Mouse (Mus musculus) lung, embryonic 16.5 days (tissue): ENCODE results near the gene Tcf7l1. TPM values are rescaled to one million over a fixed set of nuclear protein-coding genes. Genes with fewer than 3 reads are reported as not detected.

ENCODE experiments used
- ATAC-seq: fragments of 200-750 bp; cut with Nextera tagmentation; 2 replicates; pipeline ENCODE4 v1.8.0; 2017; ENCODE audit warnings: low read depth, mild to moderate bottlenecking, moderate library complexity
- H3K27ac ChIP-seq: fragments of 300-500 bp; sonication (generic); 2 replicates; pipeline ENCODE4 v1.5.1; 2014; ENCODE audit warnings: mild to moderate bottlenecking, control low read depth, low read length
- H3K27me3 ChIP-seq: fragments of 300-500 bp; sonication (generic); 2 replicates; pipeline ENCODE4 v1.6.1; 2014; ENCODE audit warnings: low read depth, low read length, mixed read lengths; ENCODE audit not compliant: control insufficient read depth, insufficient read depth
- H3K36me3 ChIP-seq: fragments of 300-500 bp; sonication (generic); 2 replicates; pipeline ENCODE4 v1.6.1; 2014; ENCODE audit warnings: low read length; ENCODE audit not compliant: control insufficient read depth, insufficient read depth
- H3K4me1 ChIP-seq: fragments of 300-500 bp; sonication (generic); replicated peaks from 2 replicates; pipeline ENCODE4 v1.6.1; 2014; ENCODE audit warnings: low read length, mixed read lengths; ENCODE audit not compliant: control insufficient read depth, insufficient read depth
- H3K4me2 ChIP-seq: fragments of 300-500 bp; sonication (generic); 2 replicates; pipeline ENCODE4 v1.6.1; 2014; ENCODE audit warnings: low read depth, low read length, control low read depth
- H3K4me3 ChIP-seq: fragments of 300-500 bp; sonication (generic); 2 replicates; pipeline ENCODE4 v1.5.1; 2014; ENCODE audit warnings: mild to moderate bottlenecking, low read length, control low read depth
- H3K9ac ChIP-seq: fragments of 300-500 bp; sonication (generic); 2 replicates; pipeline ENCODE4 v1.6.1; 2014; ENCODE audit warnings: low read length, control low read depth
- H3K9me3 ChIP-seq: fragments of 300-500 bp; sonication (generic); 2 replicates; pipeline ENCODE4 v1.6.1; 2016; ENCODE audit warnings: low read length; ENCODE audit not compliant: control insufficient read depth
- WGBS: fragments of 180-500 bp; shearing (Covaris S2); extraction: QIAGEN DNeasy Blood & Tissue Kit; methylation state at CpG from one replicate; pipeline ENCODE4 v1.1.7; 2014; 5-methylcytosine and 5-hydroxymethylcytosine counted together
- polyA plus RNA-seq: library from polyadenylated mRNA; unstranded; fragments of >200 nt; fragmentation: Nextera tagmentation; extraction: Ambion mirVana; gene quantifications from 2 replicates; pipeline ENCODE4 v1.2.1, GENCODE M21; 2015

Tcf7l1 gene
- polyA plus RNA-seq, 1 experiment from 2014 or later, result 31.9 TPM

- H3K9ac ChIP-seq, result peak overlapping the region; percentile 77
- no peaks in the 10 kb centered on the region for H3K9me3 ChIP-seq
- peaks cover 19% of the 10 kb centered on the region for H3K4me1 ChIP-seq
- no peaks in the 10 kb centered on the region for H3K27me3 ChIP-seq
- WGBS, result 17% methylated on average over 13 of the region's 13 CpGs
- H3K36me3 ChIP-seq, result no peaks in the 10 kb centered on the region
- peak overlapping the region; percentile 60 for H3K27ac ChIP-seq
- H3K4me3 ChIP-seq, result peak overlapping the region; percentile 73
- H3K4me2 ChIP-seq, result peak overlapping the region; percentile 81
- peak; percentile 34 for ATAC-seq
Measured at GRCm38 (mm10) chr6:72597083-72597874, 191.8 kb downstream of the Tcf7l1 start.

- no peaks in the 10 kb centered on the region for H3K9me3 ChIP-seq
- ATAC-seq, result no peak
- H3K4me1 ChIP-seq, result peaks cover 14% of the 10 kb centered on the region
- 45% methylated on average over 5 of the region's 5 CpGs for WGBS
- H3K27me3 ChIP-seq, result no peaks in the 10 kb centered on the region
- H3K4me2 ChIP-seq, result no peak overlapping the region
- no peak overlapping the region for H3K27ac ChIP-seq
- H3K4me3 ChIP-seq, result no peak overlapping the region
- no peak overlapping the region for H3K9ac ChIP-seq
- no peaks in the 10 kb centered on the region for H3K36me3 ChIP-seq
Measured at GRCm38 (mm10) chr6:72593914-72594313, 195.1 kb downstream of the Tcf7l1 start.

GRCm38 (mm10) chr6:72593011-72593803, 195.8 kb downstream of the Tcf7l1 start:
- H3K4me3 ChIP-seq, result no peak overlapping the region
- no peak overlapping the region for H3K9ac ChIP-seq
- peaks cover 11% of the 10 kb centered on the region for H3K4me1 ChIP-seq
- no peaks in the 10 kb centered on the region for H3K27me3 ChIP-seq
- H3K9me3 ChIP-seq, result no peaks in the 10 kb centered on the region
- WGBS, result 73% methylated on average over 6 of the region's 6 CpGs
- H3K4me2 ChIP-seq, result no peak overlapping the region
- no peak for ATAC-seq
- no peaks in the 10 kb centered on the region for H3K36me3 ChIP-seq
- H3K27ac ChIP-seq, result no peak overlapping the region

GRCm38 (mm10) chr6:72590111-72590510, 198.9 kb downstream of the Tcf7l1 start:
- peaks cover 3% of the 10 kb centered on the region; the same call in 1 of the 2 replicates for H3K36me3 ChIP-seq

GRCm38 (mm10) chr6:72588307-72588706, 200.7 kb downstream of the Tcf7l1 start:
- no peak overlapping the region for H3K9ac ChIP-seq
- no peak overlapping the region for H3K4me3 ChIP-seq
- ATAC-seq, result no peak
- no peaks in the 10 kb centered on the region for H3K27me3 ChIP-seq
- no peak overlapping the region for H3K27ac ChIP-seq
- H3K4me1 ChIP-seq, result no peaks in the 10 kb centered on the region
- H3K9me3 ChIP-seq, result no peaks in the 10 kb centered on the region
- no peak overlapping the region for H3K4me2 ChIP-seq
- H3K36me3 ChIP-seq, result peaks cover 3% of the 10 kb centered on the region; the same call in 1 of the 2 replicates

More at GRCm38 (mm10) chr6:72590111-72590510, 198.9 kb downstream of the Tcf7l1 start:
- no peak overlapping the region for H3K4me3 ChIP-seq
- no peaks in the 10 kb centered on the region for H3K9me3 ChIP-seq
- H3K4me2 ChIP-seq, result no peak overlapping the region
- no peaks in the 10 kb centered on the region for H3K27me3 ChIP-seq
- no peaks in the 10 kb centered on the region for H3K4me1 ChIP-seq
- no peak overlapping the region for H3K9ac ChIP-seq
- no peak overlapping the region for H3K27ac ChIP-seq
- ATAC-seq, result no peak

- Histone ChIP-seq H3K4me2 (no peak overlapping the region), H3K4me3 (no peak overlapping the region), H3K4me1 (no peaks in the 10 kb centered on the region), H3K36me3 (peaks cover 3% of the 10 kb centered on the region; the same call in 1 of the 2 replicates), H3K9ac (no peak overlapping the region), H3K9me3 (no peaks in the 10 kb centered on the region), H3K27ac (no peak overlapping the region), H3K27me3 (no peaks in the 10 kb centered on the region)
- no peak for ATAC-seq
- 77% methylated on average over 3 of the region's 3 CpGs for WGBS
Measured at GRCm38 (mm10) chr6:72586701-72587100, 202.4 kb downstream of the Tcf7l1 start.

GRCm38 (mm10) chr6:72584154-72584553, 204.9 kb downstream of the Tcf7l1 start:
- no peak overlapping the region for H3K4me2 ChIP-seq
- WGBS, result 67% methylated on average over 11 of the region's 11 CpGs
- no peak for ATAC-seq
- H3K36me3 ChIP-seq, result peaks cover 3% of the 10 kb centered on the region; the same call in 1 of the 2 replicates
- no peak overlapping the region for H3K27ac ChIP-seq
- H3K27me3 ChIP-seq, result no peaks in the 10 kb centered on the region
- no peaks in the 10 kb centered on the region for H3K9me3 ChIP-seq
- no peak overlapping the region for H3K9ac ChIP-seq
- no peaks in the 10 kb centered on the region for H3K4me1 ChIP-seq
- H3K4me3 ChIP-seq, result no peak overlapping the region

GRCm38 (mm10) chr6:72583211-72583839, 205.7 kb downstream of the Tcf7l1 start:
- ATAC-seq, result no peak
- Histone ChIP-seq H3K27me3 (no peaks in the 10 kb centered on the region), H3K27ac (no peak overlapping the region), H3K4me2 (no peak overlapping the region), H3K9me3 (no peaks in the 10 kb centered on the region), H3K9ac (no peak overlapping the region), H3K36me3 (peaks cover 3% of the 10 kb centered on the region; the same call in 1 of the 2 replicates), H3K4me3 (no peak overlapping the region), H3K4me1 (no peaks in the 10 kb centered on the region)
- WGBS, result 81% methylated on average over 4 of the region's 4 CpGs
